Mouse (Mus musculus): ENCODE data around the gene Vps35. TPM values are rescaled to one million over a fixed set of nuclear protein-coding genes. Genes with fewer than 3 reads are reported as not detected.

Gene Vps35
- polyA plus RNA-seq (2017; shearing (Covaris generic)): 101 TPM

GRCm38 (mm10) chr8:85299434-85300077, at the start of gene Vps35, which contains the start of gene Orc6:
Gene Vps35, minus strand, starts transcription at chr8:85299802.
Gene Orc6, plus strand, starts transcription at chr8:85299632.

GRCm38 (mm10) chr8:85225688-85226087, 73.9 kb downstream of the Vps35 start, which contains the start of gene Olfr371:
Gene Olfr371, plus strand, starts transcription at chr8:85225988.

Other genes starting within 250 kb of the Vps35 start
- gene Fbxw9, start 239.7 kb downstream of the Vps35 start, polyA plus RNA-seq (2017; shearing (Covaris generic)): 6.5 TPM
- gene Gm5741, start 231.8 kb downstream of the Vps35 start, polyA plus RNA-seq (2017; shearing (Covaris generic)): 0.81 TPM
- gene Dhps, start 228.0 kb downstream of the Vps35 start, polyA plus RNA-seq (2017; shearing (Covaris generic)): 92.5 TPM
- gene Wdr83os, start 219.1 kb downstream of the Vps35 start, polyA plus RNA-seq (2017; shearing (Covaris generic)): 173 TPM
- gene Wdr83, start 218.5 kb downstream of the Vps35 start, polyA plus RNA-seq (2017; shearing (Covaris generic)): 42.2 TPM
- gene Man2b1, start 216.5 kb downstream of the Vps35 start, polyA plus RNA-seq (2017; shearing (Covaris generic)): 124 TPM
- not detected for gene Zfp791, start 176.7 kb downstream of the Vps35 start, polyA plus RNA-seq (2017; shearing (Covaris generic))
- 0.13 TPM for gene Cks1brt, start 147.9 kb downstream of the Vps35 start, polyA plus RNA-seq (2017; shearing (Covaris generic))
- not detected for gene Olfr371, start 73.8 kb downstream of the Vps35 start, polyA plus RNA-seq (2017; shearing (Covaris generic))
- 24.0 TPM for gene Orc6, start 170 bp downstream of the Vps35 start, polyA plus RNA-seq (2017; shearing (Covaris generic))
- gene Mylk3, start 86.5 kb upstream of the Vps35 start, polyA plus RNA-seq (2017; shearing (Covaris generic)): not detected
- 45.6 TPM for gene 4921524J17Rik, start 133.0 kb upstream of the Vps35 start, polyA plus RNA-seq (2017; shearing (Covaris generic))
- gene Gpt2, start 192.8 kb upstream of the Vps35 start, polyA plus RNA-seq (2017; shearing (Covaris generic)): 0.87 TPM

All from CD4-positive, CD25-positive, alpha-beta regulatory T cell (primary cell).